Mouse (Mus musculus) small intestine, adult 2 months (tissue): ENCODE data around the gene Sat2.

Experiments
- CTCF ChIP-seq: fragments of 200-500 bp; IDR thresholded peaks from 2 replicates; pipeline ENCODE4 v1.5.1; 2012; ENCODE audit warnings: low read depth, mild to moderate bottlenecking, control low read depth, inconsistent platforms, low read length, moderate library complexity, mixed read lengths; ENCODE audit not compliant: insufficient replicate concordance, insufficient read length; ENCODE audit errors: extremely low read depth
- POLR2A ChIP-seq: fragments of 200-500 bp; IDR thresholded peaks from 2 replicates; pipeline ENCODE4 v1.6.1; 2012; ENCODE audit warnings: low read depth, mild to moderate bottlenecking, control low read depth, inconsistent platforms, low read length, moderate library complexity

DNA sequence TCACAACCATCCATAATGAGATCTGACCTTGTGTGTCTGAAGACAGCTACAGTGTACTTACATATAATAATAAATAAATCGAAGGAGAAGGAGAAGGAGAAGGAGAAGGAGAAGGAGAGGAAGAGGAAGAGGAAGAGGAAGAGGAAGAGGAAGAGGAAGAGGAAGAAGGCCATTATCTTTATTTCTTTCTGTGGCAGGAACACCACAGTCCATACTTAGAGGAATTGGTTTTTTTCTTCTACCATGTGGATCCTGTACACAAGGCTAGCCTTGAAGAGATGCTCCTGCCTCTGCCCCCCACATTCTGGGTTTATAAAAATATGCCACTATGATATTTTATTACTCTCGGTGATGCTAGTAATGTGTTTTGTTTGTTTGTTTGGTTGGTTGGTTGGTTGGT is 15.0 kb upstream of the Sat2 start:
- TF ChIP-seq POLR2A, result no peak
- TF ChIP-seq CTCF, result no peak
